Comparison of ENCODE assay signal across 20 mouse cellular contexts in genomic region chr19:32237173-32237583, GRCm38 (mm10).
A peak's percentile ranks its signal among the peaks of the same experiment; 100 is the strongest.
DNase-seq lines count a peak whose midpoint lies in the region; ATAC-seq lines count a peak whose summit lies in the region.
"Had no signal": no experiment of that assay in that cellular context is flagged by ENCODE, and none has a peak within 500 bp of the region (broad histone marks: within the 10 kb centered on the region; RNA-seq: fewer than 3 reads in every experiment).

No protein-coding gene starts in this region.

- H3K4me1 ChIP-seq in heart, embryonic 10.5 days = peaks cover 34% of the 10 kb centered on the region
- 0 out of 2 replicates have a peak, but pooled peaks cover 3% of the 10 kb centered on the region for H3K4me1 ChIP-seq in intestine, embryonic 15.5 days (replicated peaks)
- H3K4me1 ChIP-seq: forebrain, embryonic 12.5 days; hindbrain, embryonic 15.5 days; midbrain, embryonic 15.5 days had no signal

- H3K4me2 ChIP-seq in intestine, embryonic 15.5 days (replicated peaks) = no peak overlapping the region
- H3K4me2 ChIP-seq: forebrain, embryonic 12.5 days; hindbrain, embryonic 15.5 days; midbrain, embryonic 15.5 days had no signal

- 85% methylated on average over 3 of the region's 3 CpGs for WGBS in heart, embryonic 10.5 days
- 91% methylated on average over 3 of the region's 3 CpGs for WGBS in intestine, embryonic 15.5 days

- H3K36me3 ChIP-seq in heart, embryonic 10.5 days = no peaks in the 10 kb centered on the region
- H3K36me3 ChIP-seq in intestine, embryonic 15.5 days = no peaks in the 10 kb centered on the region
- H3K36me3 ChIP-seq: forebrain, embryonic 12.5 days; hindbrain, embryonic 15.5 days; midbrain, embryonic 15.5 days had no signal

- peak overlapping the region; percentile 56; the same call in 1 of the 2 replicates for H3K27ac ChIP-seq in heart, embryonic 10.5 days
- no peak overlapping the region for H3K27ac ChIP-seq in intestine, embryonic 15.5 days
- H3K27ac ChIP-seq: forebrain, embryonic 12.5 days; hindbrain, embryonic 15.5 days; midbrain, embryonic 15.5 days had no signal

- ATAC-seq in megakaryocyte progenitor cell, adult 5-6 weeks (replicated peaks; ENCODE audit: poor library complexity) = peak; percentile 29
- ATAC-seq in intestine, embryonic 15.5 days = no peak
- ATAC-seq: CD4-positive, CD25-positive, alpha-beta regulatory T cell, adult 4 months; midbrain, embryonic 15.5 days had no signal

- no peak overlapping the region for H3K4me3 ChIP-seq in heart, embryonic 10.5 days
- no peak overlapping the region for H3K4me3 ChIP-seq in intestine, embryonic 15.5 days (replicated peaks)
- H3K4me3 ChIP-seq: forebrain, embryonic 12.5 days; hindbrain, embryonic 15.5 days; midbrain, embryonic 15.5 days had no signal

- no peaks in the 10 kb centered on the region for H3K9me3 ChIP-seq in heart, embryonic 10.5 days
- H3K9me3 ChIP-seq in intestine, embryonic 15.5 days = no peaks in the 10 kb centered on the region
- H3K9me3 ChIP-seq: forebrain, embryonic 12.5 days; hindbrain, embryonic 15.5 days; midbrain, embryonic 15.5 days had no signal

- no peak for DNase-seq in heart, embryonic 10.5 days (ENCODE audit: low spot score)
- DNase-seq in heart, postnatal 14 days = no peak
- peak; percentile 23 for DNase-seq in spleen, adult 12 weeks (ENCODE audit: low spot score)
- no peak for DNase-seq in spleen, postnatal 14 days (ENCODE audit: low spot score in 2 of 2)
- DNase-seq in liver = peak; percentile 77
- no peak for DNase-seq in urinary bladder, postnatal 10 days (ENCODE audit: low spot score)
- DNase-seq: adrenal gland, postnatal 14 days; cerebellum, adult 9-11 months; gastrocnemius, postnatal 36 days; kidney, adult 2 months; layer of hippocampus, postnatal 36 days; lung, adult 18-20 months; lung, postnatal 4 days; thymus, postnatal 36 days had no signal

- intact Hi-C loops in heart, postnatal 14 days (cut with DNase I) = no loop called here

- no peak overlapping the region for H3K9ac ChIP-seq in intestine, embryonic 15.5 days
- H3K9ac ChIP-seq: forebrain, embryonic 12.5 days; hindbrain, embryonic 15.5 days; midbrain, embryonic 15.5 days had no signal

- H3K27me3 ChIP-seq in heart, embryonic 10.5 days (ENCODE audit: insufficient read depth, poor library complexity, severe bottlenecking) = no peaks in the 10 kb centered on the region
- H3K27me3 ChIP-seq in intestine, embryonic 15.5 days (replicated peaks) = no peaks in the 10 kb centered on the region
- H3K27me3 ChIP-seq: forebrain, embryonic 12.5 days; hindbrain, embryonic 15.5 days; midbrain, embryonic 15.5 days had no signal

Comparison
In these comparisons a context has a peak if more than half of its experiments do, and no peak if none do; other contexts are left out.
1. DNase-seq: peak in spleen, adult 12 weeks (single experiment) and liver (single experiment); none in heart, embryonic 10.5 days (single experiment), heart, postnatal 14 days (0 of 2), spleen, postnatal 14 days (0 of 2) and urinary bladder, postnatal 10 days (single experiment).